Mouse (Mus musculus) C2C12 (cell line): ENCODE data around the gene Pdk2. TPM values are rescaled to one million over a fixed set of nuclear protein-coding genes. Genes with fewer than 3 reads are reported as not detected.
A peak's percentile ranks its signal among the peaks of the same experiment; 100 is the strongest.

ENCODE experiments used
- H3K27me3 ChIP-seq: one replicate; pipeline ENCODE4 v1.6.1; 2011; ENCODE audit not compliant: control insufficient read depth, insufficient read depth, insufficient read length
- H3K36me3 ChIP-seq: one replicate; pipeline ENCODE4 v1.6.1; 2011; ENCODE audit not compliant: control insufficient read depth, insufficient read depth
- H3K4me3 ChIP-seq: one replicate; pipeline ENCODE4 v1.5.1; 2011; ENCODE audit warnings: mild to moderate bottlenecking, control low read depth; ENCODE audit not compliant: poor library complexity, insufficient read depth, severe bottlenecking
- H3K79me2 ChIP-seq: one replicate; pipeline ENCODE4 v1.6.1; 2011; ENCODE audit not compliant: control insufficient read depth, insufficient read depth
- H3K79me3 ChIP-seq: one replicate; pipeline ENCODE4 v1.6.1; 2011; ENCODE audit warnings: low read depth, control low read depth
- H3ac ChIP-seq: one replicate; pipeline ENCODE3; 2011; ENCODE audit warnings: low read depth; ENCODE audit not compliant: control insufficient read depth, insufficient read length
- CEBPB ChIP-seq: IDR thresholded peaks from one replicate; pipeline ENCODE4 v1.6.1; 2011; ENCODE audit warnings: low read depth, mild to moderate bottlenecking, control low read depth, moderate library complexity
- CTCF ChIP-seq: IDR thresholded peaks from one replicate; pipeline ENCODE4 v1.5.1; 2011; ENCODE audit not compliant: control insufficient read depth, insufficient read depth, insufficient read length
- FOSL1 ChIP-seq: IDR thresholded peaks from one replicate; pipeline ENCODE4 v1.8.0; 2011; ENCODE audit warnings: mild to moderate bottlenecking, low read length; ENCODE audit not compliant: poor library complexity, insufficient read depth, severe bottlenecking
- MAX ChIP-seq: IDR thresholded peaks from one replicate; pipeline ENCODE4 v1.6.1; 2011; ENCODE audit warnings: mild to moderate bottlenecking, control low read depth
- MYOD1 ChIP-seq: IDR thresholded peaks from one replicate; pipeline ENCODE4 v1.6.1; 2011; ENCODE audit warnings: low read depth; ENCODE audit not compliant: control insufficient read depth, insufficient read length
- MYOG ChIP-seq: IDR thresholded peaks from one replicate; pipeline ENCODE4 v1.6.1; 2011; ENCODE audit not compliant: control insufficient read depth, insufficient read length; ENCODE audit errors: extremely low read depth
- USF1 ChIP-seq: IDR thresholded peaks from one replicate; pipeline ENCODE4 v1.6.1; 2011; ENCODE audit warnings: low read depth, mild to moderate bottlenecking, control low read depth, moderate library complexity
- polyA plus RNA-seq: library from polyadenylated mRNA; unstranded; fragments of >200 nt; fragmentation: generic; extraction: Trizol; gene quantifications from one replicate; pipeline ENCODE4 v1.2.1, GENCODE M21; 2012; ENCODE audit warnings: missing spikeins

Gene Pdk2
- polyA plus RNA-seq, 1 experiment = 1.8 TPM

DNA sequence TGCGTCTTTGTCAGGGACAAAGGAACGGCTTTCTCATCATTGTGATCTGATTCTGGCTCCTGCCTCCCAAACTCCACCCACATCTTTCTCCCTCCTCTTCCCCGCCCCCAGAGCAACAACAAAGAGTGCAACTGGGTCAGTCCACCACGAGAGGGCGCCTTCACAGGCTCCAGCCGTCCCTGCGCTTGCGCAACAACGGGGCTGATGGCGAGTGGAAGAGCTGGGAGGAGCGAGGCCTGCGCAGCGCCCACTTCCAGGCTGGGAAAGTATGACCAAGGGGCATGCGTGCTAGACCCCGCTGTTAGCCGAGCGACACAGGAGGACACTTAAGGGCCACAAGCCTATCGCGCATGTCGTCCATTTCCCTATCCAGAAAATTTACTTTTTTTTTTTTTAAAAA, 62.2 kb downstream of the Pdk2 start:
- TF ChIP-seq MYOG = no peak
- peak; percentile 96 for TF ChIP-seq CTCF
- TF ChIP-seq MYOD1 = no peak
- TF ChIP-seq MAX = peak; percentile 56
- TF ChIP-seq CEBPB = peak; percentile 99
- TF ChIP-seq FOSL1 = no peak
- TF ChIP-seq USF1 = no peak
- no peaks in the 10 kb centered on the region for H3K36me3 ChIP-seq
- H3K4me3 ChIP-seq = no peak overlapping the region
- no peaks in the 10 kb centered on the region for H3K79me3 ChIP-seq
- H3K27me3 ChIP-seq = no peaks in the 10 kb centered on the region
- no peak overlapping the region for H3ac ChIP-seq
- no peaks in the 10 kb centered on the region for H3K79me2 ChIP-seq

DNA sequence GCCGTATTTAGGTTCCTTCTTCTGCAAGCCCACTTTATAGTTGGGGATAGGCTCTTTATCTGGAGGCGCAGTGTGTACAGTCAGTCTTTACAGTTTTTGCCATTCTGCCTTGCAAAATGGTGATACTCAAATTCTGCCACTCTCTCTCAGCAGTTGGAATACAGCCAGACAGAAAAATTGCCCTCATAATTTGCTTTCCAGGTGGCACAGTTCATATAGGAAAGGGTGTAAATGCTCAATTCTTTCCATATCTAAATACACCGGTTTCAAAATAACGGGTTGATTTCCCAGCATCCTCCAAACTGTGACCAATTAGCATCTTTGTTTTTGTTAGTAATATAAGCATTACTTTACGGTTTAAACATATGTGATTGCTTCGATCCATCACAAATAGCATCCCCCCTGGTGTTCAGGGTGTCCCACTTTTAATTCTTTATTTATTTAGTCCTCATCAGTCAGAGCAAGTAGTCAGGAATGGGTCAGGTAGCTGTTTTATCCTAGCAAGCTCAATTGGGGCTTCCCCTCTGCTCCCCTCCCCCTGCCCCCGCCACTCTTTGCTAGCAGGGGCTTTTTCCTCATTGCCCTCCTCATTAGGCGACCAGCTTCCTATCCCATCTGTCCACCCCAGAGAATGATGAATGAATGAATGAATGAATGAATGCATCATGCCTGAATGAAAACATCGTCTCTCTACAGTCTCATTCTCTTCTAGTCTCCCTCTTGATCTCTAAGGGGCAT, 62.8 kb downstream of the Pdk2 start:
- Histone ChIP-seq H3K79me3 (no peaks in the 10 kb centered on the region), H3ac (no peak overlapping the region), H3K79me2 (no peaks in the 10 kb centered on the region), H3K27me3 (no peaks in the 10 kb centered on the region), H3K36me3 (no peaks in the 10 kb centered on the region), H3K4me3 (no peak overlapping the region)
- TF ChIP-seq MAX (no peak), CTCF (no peak)

Other genes starting within 250 kb of the Pdk2 start
- gene Col1a1, start 105.1 kb downstream of the Pdk2 start, polyA plus RNA-seq = 2.3 TPM
- not detected for gene Hils1, start 73.8 kb downstream of the Pdk2 start, polyA plus RNA-seq
- 5.3 TPM for gene Sgca, start 65.0 kb downstream of the Pdk2 start, polyA plus RNA-seq
- gene Ppp1r9b, start 50.3 kb downstream of the Pdk2 start, polyA plus RNA-seq = 31.8 TPM
- 14.0 TPM for gene Samd14, start 31.5 kb downstream of the Pdk2 start, polyA plus RNA-seq
- 51.1 TPM for gene Itga3, start 35.4 kb upstream of the Pdk2 start, polyA plus RNA-seq
- gene Dlx3, start 78.8 kb upstream of the Pdk2 start, polyA plus RNA-seq = 31.8 TPM
- gene Dlx4, start 104.9 kb upstream of the Pdk2 start, polyA plus RNA-seq = 0.37 TPM
- 0.04 TPM for gene Tac4, start 220.2 kb upstream of the Pdk2 start, polyA plus RNA-seq